Mouse (Mus musculus) kidney, adult 2 months (tissue): ENCODE data around the gene Ttc36.

Experiments
- CTCF ChIP-seq: fragments of 200-500 bp; conservative IDR thresholded peaks from 2 replicates; pipeline ENCODE4 v1.5.1; 2011; ENCODE audit warnings: low read depth, mild to moderate bottlenecking, control low read depth, low read length, moderate library complexity, mixed read lengths; ENCODE audit not compliant: insufficient read depth, insufficient read length
- POLR2A ChIP-seq: fragments of 200-500 bp; IDR thresholded peaks from one replicate; pipeline ENCODE4 v1.6.1; 2011; ENCODE audit warnings: low read depth, low read length, control low read depth

GRCm38 (mm10) chr9:44772392-44772749 lies 30.5 kb downstream of the Ttc36 start:
- TF ChIP-seq POLR2A (no peak), CTCF (no peak)
